Mouse (Mus musculus): ENCODE results near the gene Irgm2.

Irgm2 gene

DNA sequence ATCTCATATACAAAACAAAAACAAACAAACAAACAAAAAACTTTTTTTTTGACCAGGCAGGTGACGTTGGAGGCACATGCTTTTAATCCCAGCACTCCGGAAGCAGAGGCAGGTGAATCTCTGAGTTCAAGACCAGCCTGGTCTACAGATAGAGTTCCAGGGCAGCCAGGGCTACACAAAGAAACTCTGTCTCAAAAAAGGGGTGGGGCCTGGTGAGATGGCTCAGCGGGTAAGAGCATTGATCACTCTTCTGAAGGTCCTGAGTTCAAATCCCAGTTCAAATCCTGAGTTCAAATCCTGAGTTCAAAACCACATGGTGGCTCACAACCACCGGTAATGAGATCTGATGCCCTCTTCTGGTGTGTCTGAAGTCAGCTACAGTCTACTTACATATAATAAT lies 62.4 kb downstream of the Irgm2 start:
- no peak for DNase-seq (ENCODE audit: low spot score in 2 of 2)

- DNase-seq (ENCODE audit: low spot score in 2 of 2) = no peak
Observed at GRCm38 (mm10) chr11:58262336-58262735, 62.9 kb downstream of the Irgm2 start.

DNA sequence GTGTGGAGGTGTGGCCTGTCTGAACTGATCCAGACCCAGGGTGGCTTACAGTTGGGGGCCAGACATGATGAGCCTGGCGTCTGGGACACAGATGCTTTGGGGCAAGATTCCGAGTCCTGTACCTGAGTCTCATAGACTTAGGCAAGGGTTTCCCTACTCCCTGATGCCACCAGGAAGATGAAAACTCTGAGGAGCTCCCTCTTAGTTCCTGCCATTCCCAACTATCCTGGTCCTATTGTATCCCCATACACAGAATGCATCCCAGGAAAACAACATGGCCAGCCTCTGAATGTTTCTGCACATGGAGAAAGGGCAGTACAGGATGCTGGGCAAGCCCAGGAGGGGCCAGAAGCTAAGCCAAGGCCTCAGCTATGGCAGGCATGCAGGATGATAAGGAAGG lies 64.1 kb downstream of the Irgm2 start:
- no peak for DNase-seq (ENCODE audit: low spot score in 2 of 2)

DNA sequence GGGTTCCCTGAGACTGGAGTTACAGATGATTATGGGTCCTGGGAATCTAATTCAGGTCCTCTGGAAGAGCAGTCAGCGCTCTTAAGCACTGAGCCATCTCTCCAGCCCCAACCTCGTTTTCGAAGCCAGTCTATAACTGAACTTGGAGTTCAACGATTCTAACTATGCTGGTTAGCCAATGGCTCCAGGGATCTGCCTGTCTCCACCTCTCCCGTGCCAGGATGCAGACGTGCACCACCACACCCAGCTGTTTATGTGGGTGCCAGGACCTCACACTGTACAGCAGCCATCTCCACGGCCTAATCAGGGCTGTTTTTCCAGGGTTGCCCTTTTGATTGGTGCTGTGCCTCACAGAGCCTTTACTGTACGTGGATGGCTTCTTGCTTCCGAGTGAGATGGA lies 65.1 kb downstream of the Irgm2 start:
- DNase-seq (ENCODE audit: low spot score in 2 of 2) = no peak

GRCm38 (mm10) chr11:58268285-58268684 lies 68.9 kb downstream of the Irgm2 start:
- DNase-seq (ENCODE audit: low spot score in 2 of 2) = no peak
